Mouse (Mus musculus) limb, embryonic 15.5 days (tissue): Measurements from ENCODE around the gene Hdac4. TPM values are rescaled to one million over a fixed set of nuclear protein-coding genes. Genes with fewer than 3 reads are reported as not detected.

Experiments used
- ATAC-seq: fragments of 200-750 bp; cut with Nextera tagmentation; 2 replicates; pipeline ENCODE4 v1.8.0; 2017; ENCODE audit warnings: low read depth, moderate TSS enrichment; ENCODE audit not compliant: insufficient number of reproducible peaks, low FRiP score, low TSS enrichment
- H3K27ac ChIP-seq: fragments of 300-500 bp; sonication (generic); 2 replicates; pipeline ENCODE4 v1.5.1; 2015; ENCODE audit warnings: moderate library complexity, mild to moderate bottlenecking, inconsistent platforms
- H3K27me3 ChIP-seq: fragments of 300-500 bp; sonication (generic); 2 replicates; pipeline ENCODE4 v1.6.1; 2015; ENCODE audit warnings: inconsistent platforms
- H3K36me3 ChIP-seq: fragments of 300-500 bp; sonication (generic); 2 replicates; pipeline ENCODE4 v1.6.1; 2015; ENCODE audit warnings: inconsistent platforms
- H3K4me1 ChIP-seq: fragments of 300-500 bp; sonication (generic); 2 replicates; pipeline ENCODE4 v1.6.1; 2015; ENCODE audit warnings: inconsistent platforms
- H3K4me2 ChIP-seq: fragments of 300-500 bp; sonication (generic); 2 replicates; pipeline ENCODE4 v1.6.1; 2015; ENCODE audit warnings: mild to moderate bottlenecking, inconsistent platforms
- H3K4me3 ChIP-seq: fragments of 300-500 bp; sonication (generic); 2 replicates; pipeline ENCODE4 v1.5.1; 2015; ENCODE audit warnings: mild to moderate bottlenecking, inconsistent platforms
- H3K9ac ChIP-seq: fragments of 300-500 bp; sonication (generic); 2 replicates; pipeline ENCODE4 v1.6.1; 2015; ENCODE audit warnings: inconsistent platforms
- H3K9me3 ChIP-seq: fragments of 300-500 bp; sonication (generic); 2 replicates; pipeline ENCODE4 v1.6.1; 2016; ENCODE audit warnings: inconsistent platforms
- WGBS: fragments of 180-500 bp; shearing (Covaris S2); methylation state at CpG from one replicate; pipeline ENCODE4 v1.1.7; 2015; 5-methylcytosine and 5-hydroxymethylcytosine counted together
- polyA plus RNA-seq: library from polyadenylated mRNA; unstranded; fragments of >200 nt; fragmentation: Nextera tagmentation; extraction: Ambion mirVana; gene quantifications from 2 replicates; pipeline ENCODE4 v1.2.1, GENCODE M21; 2015

Gene Hdac4
- polyA plus RNA-seq, 1 experiment from 2014 or later, result 24.1 TPM

DNA sequence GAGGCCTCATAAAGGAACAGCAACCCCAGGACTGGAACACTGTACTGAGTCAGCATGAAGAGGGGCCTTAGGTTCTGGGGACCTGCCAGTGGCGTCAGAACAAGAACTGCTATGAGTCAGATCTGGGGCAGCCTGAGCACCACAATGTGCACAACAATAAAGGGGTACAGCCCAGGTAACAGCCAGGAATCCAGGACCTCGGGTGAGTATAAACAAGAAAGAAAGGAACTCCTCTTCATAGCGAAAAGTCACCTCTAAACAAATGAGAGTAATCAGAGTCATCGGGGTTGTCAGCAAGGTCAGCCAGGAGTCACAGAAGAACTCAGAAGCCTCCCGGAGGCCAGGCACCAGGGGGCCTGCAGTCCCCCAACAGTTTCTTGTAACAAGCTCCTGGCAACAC, 76.2 kb downstream of the Hdac4 start:
- Histone ChIP-seq H3K27me3 (no peaks in the 10 kb centered on the region), H3K4me3 (no peak overlapping the region), H3K9ac (no peak overlapping the region), H3K9me3 (no peaks in the 10 kb centered on the region), H3K27ac (no peak overlapping the region), H3K36me3 (0 out of 2 replicates have a peak, but pooled peaks cover 5% of the 10 kb centered on the region), H3K4me1 (peaks cover 3% of the 10 kb centered on the region; the same call in 1 of the 2 replicates), H3K4me2 (no peak overlapping the region)
- ATAC-seq, result no peak
- 35% methylated on average over 5 of the region's 5 CpGs for WGBS

DNA sequence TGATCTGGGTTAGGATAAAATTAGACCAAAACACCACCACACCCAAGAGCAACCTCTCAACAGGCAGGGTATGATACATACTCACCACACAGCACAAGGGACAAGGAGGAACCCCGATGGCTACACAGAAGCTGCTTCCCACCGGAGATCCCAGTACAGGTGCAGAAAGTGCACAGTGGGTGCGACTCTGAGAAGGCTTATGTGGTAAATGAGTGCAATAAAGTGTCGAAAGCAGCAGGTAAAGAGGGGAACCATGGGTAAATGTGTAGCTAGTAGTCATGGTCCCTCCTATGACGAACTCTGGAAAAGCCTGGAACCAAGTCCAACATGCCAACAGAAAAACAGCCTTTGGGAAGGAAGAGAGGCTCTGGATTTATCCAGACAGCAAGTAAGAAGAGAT, 77.9 kb downstream of the Hdac4 start:
- H3K9me3 ChIP-seq, result no peaks in the 10 kb centered on the region
- ATAC-seq, result no peak
- no peak overlapping the region for H3K9ac ChIP-seq
- H3K27ac ChIP-seq, result no peak overlapping the region
- peaks cover 14% of the 10 kb centered on the region for H3K4me1 ChIP-seq
- WGBS, result 88% methylated on average over 5 of the region's 5 CpGs
- H3K36me3 ChIP-seq, result 0 out of 2 replicates have a peak, but pooled peaks cover 5% of the 10 kb centered on the region
- no peaks in the 10 kb centered on the region for H3K27me3 ChIP-seq
- H3K4me2 ChIP-seq, result no peak overlapping the region
- no peak overlapping the region for H3K4me3 ChIP-seq

DNA sequence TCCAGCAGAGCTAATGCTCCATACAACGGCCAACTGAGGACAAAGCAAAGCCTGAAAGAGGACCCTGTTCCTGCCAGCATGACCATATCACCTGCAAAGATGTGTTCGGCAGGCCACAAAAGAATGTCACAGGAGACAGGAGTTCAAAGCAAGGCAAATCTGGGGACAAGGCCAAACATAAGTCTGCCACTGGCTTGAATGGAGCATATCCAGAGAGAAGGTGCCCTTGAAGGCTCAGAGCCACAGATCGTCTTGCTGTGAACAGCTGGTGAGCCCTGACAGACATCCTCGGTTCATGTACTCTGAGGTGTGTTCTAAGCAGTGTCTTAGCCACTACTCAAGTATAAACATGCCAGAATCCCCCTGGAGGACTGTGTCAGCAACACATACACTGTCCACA, 79.3 kb downstream of the Hdac4 start:
- H3K36me3 ChIP-seq, result 0 out of 2 replicates have a peak, but pooled peaks cover 5% of the 10 kb centered on the region
- H3K9ac ChIP-seq, result no peak overlapping the region
- H3K4me1 ChIP-seq, result peaks cover 18% of the 10 kb centered on the region
- no peaks in the 10 kb centered on the region for H3K27me3 ChIP-seq
- H3K4me2 ChIP-seq, result no peak overlapping the region
- WGBS, result 75% methylated on average over 4 of the region's 4 CpGs
- H3K27ac ChIP-seq, result no peak overlapping the region
- no peak for ATAC-seq
- H3K9me3 ChIP-seq, result no peaks in the 10 kb centered on the region
- H3K4me3 ChIP-seq, result no peak overlapping the region

DNA sequence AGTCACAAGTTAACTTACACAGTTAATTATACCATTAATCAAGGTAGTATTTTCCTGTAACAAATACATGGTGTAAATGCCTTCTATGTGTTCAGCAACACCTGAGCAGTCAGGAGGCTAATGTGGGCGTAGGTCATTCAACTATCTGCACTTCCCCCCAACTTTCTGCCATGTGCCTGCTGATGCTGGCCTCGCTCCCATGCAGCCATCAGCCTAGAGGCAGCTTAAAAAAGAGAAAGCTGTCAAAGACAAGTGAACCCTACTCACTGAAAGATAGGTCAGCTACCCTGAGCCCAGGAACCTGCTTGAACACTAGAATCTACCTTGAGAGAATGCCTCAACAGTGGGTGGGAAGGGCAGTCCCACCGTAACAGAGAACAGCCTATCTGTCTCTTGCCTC, 81.4 kb downstream of the Hdac4 start:
- Histone ChIP-seq H3K9ac (no peak overlapping the region), H3K4me2 (no peak overlapping the region), H3K36me3 (0 out of 2 replicates have a peak, but pooled peaks cover 5% of the 10 kb centered on the region), H3K9me3 (no peaks in the 10 kb centered on the region), H3K4me1 (peaks cover 15% of the 10 kb centered on the region), H3K4me3 (no peak overlapping the region), H3K27ac (no peak overlapping the region), H3K27me3 (no peaks in the 10 kb centered on the region)
- WGBS, result 89% methylated on average over 3 of the region's 3 CpGs
- no peak for ATAC-seq

DNA sequence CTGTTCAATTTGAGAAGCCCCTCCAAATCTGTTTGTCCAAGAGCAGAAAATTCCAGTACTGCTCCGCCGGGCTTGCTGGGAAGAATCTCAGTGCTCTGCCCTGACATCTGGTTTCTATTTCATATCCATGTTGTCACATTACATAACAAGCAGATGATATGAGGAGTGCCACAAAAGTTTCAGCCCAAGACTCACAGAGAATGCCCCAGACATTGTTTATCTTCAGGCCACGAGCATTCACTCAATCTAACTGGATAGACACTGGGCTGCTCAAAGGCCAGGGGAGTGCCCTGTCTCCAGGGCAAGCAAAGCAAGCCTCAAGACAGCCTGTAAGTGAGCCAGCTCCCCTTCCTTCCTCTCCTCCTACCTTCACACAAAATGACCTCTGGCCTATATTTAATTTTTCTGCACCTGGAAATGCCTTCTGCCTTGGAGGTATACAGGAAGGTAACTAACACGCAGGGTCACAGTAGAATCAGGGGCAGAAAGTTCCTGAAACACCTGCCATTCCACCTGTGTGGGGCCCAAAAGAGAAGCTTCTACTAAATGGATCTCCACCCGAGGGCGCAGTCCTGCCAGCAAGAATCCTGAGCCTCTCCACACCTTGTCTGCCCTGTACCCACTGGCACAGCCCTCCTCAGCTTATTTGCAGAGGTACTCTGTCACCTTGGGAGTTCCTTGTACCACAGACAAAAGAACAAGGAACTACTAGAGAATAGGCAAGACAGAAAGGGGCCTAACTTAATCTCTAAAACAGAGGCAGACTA, 82.1 kb downstream of the Hdac4 start:
- H3K4me3 ChIP-seq, result no peak overlapping the region
- H3K27me3 ChIP-seq, result no peaks in the 10 kb centered on the region
- no peak for ATAC-seq
- H3K27ac ChIP-seq, result no peak overlapping the region
- H3K9me3 ChIP-seq, result no peaks in the 10 kb centered on the region
- H3K4me1 ChIP-seq, result peaks cover 15% of the 10 kb centered on the region
- H3K9ac ChIP-seq, result no peak overlapping the region
- 0 out of 2 replicates have a peak, but pooled peaks cover 5% of the 10 kb centered on the region for H3K36me3 ChIP-seq
- H3K4me2 ChIP-seq, result no peak overlapping the region
- 44% methylated on average over 6 of the region's 6 CpGs for WGBS

DNA sequence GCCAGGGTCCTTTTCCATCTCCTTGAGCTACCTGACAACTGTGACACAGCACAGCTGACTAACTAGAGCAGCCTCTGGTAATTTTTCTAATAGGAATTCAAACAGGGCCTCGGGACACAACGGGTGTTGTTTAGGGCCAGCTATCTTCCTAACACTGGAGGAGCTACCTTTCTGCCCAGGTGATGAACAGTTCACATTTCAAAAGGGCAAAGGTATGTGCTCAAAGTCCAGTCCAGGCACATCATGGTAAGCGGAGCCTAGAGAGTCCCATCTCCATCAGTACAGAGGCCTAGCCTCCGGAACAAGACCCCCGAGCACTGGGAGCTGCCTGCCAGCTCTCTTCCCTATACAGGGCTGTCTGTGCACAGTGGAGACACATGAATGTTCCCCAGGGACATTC, 82.9 kb downstream of the Hdac4 start:
- peaks cover 15% of the 10 kb centered on the region for H3K4me1 ChIP-seq
- 0 out of 2 replicates have a peak, but pooled peaks cover 5% of the 10 kb centered on the region for H3K36me3 ChIP-seq
- H3K27ac ChIP-seq, result no peak overlapping the region
- ATAC-seq, result no peak
- H3K4me2 ChIP-seq, result no peak overlapping the region
- no peak overlapping the region for H3K9ac ChIP-seq
- H3K27me3 ChIP-seq, result no peaks in the 10 kb centered on the region
- H3K9me3 ChIP-seq, result no peaks in the 10 kb centered on the region
- H3K4me3 ChIP-seq, result no peak overlapping the region
- 80% methylated on average over 5 of the region's 5 CpGs for WGBS

DNA sequence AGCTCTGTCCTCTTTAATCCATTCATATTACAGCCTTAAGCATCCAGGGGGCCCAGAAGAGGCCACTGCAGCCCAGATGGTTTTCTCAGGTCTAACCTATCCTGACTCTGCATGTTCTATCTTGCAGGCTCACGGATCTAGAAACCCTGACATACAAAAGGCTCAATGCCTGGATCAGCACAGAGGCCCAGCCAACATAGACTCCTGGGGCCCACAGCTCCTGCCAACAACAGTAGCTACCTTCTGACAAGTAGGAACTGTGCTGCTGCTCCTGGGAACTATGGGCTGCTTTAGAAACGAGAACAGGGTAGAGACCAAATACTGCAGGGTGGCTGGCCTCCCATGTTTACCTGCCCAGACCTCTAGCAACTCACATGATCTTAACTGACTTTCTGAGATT, 83.9 kb downstream of the Hdac4 start:
- Histone ChIP-seq H3K4me1 (peaks cover 15% of the 10 kb centered on the region), H3K4me2 (no peak overlapping the region), H3K9ac (no peak overlapping the region), H3K9me3 (no peaks in the 10 kb centered on the region), H3K4me3 (no peak overlapping the region), H3K27ac (no peak overlapping the region), H3K27me3 (no peaks in the 10 kb centered on the region), H3K36me3 (0 out of 2 replicates have a peak, but pooled peaks cover 5% of the 10 kb centered on the region)
- WGBS, result 51% methylated on average over 2 of the region's 2 CpGs
- ATAC-seq, result no peak

DNA sequence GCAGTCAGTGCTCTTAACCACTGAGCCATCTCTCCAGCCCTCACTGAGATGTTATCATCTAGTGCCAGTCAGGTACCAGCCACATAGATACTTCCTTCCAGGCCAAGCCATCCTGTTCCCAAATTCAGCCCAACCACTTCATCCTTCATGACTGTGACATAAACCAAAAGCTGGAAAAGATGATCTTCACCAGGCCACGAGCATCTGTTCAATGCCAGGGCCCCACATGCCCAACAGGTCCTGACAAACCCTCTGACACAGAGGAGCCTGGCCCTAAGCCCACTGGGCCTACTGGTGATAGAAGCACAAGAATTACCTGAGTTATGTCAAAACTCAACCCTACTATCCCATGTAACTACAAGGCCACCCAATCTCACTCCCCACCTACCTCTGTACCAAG, 84.5 kb downstream of the Hdac4 start:
- Histone ChIP-seq H3K4me1 (peaks cover 15% of the 10 kb centered on the region), H3K27ac (no peak overlapping the region), H3K4me2 (no peak overlapping the region), H3K9me3 (no peaks in the 10 kb centered on the region), H3K4me3 (no peak overlapping the region), H3K27me3 (no peaks in the 10 kb centered on the region), H3K9ac (no peak overlapping the region), H3K36me3 (0 out of 2 replicates have a peak, but pooled peaks cover 2% of the 10 kb centered on the region)
- no peak for ATAC-seq
- 88% methylated on average over 1 of the region's 1 CpGs for WGBS

DNA sequence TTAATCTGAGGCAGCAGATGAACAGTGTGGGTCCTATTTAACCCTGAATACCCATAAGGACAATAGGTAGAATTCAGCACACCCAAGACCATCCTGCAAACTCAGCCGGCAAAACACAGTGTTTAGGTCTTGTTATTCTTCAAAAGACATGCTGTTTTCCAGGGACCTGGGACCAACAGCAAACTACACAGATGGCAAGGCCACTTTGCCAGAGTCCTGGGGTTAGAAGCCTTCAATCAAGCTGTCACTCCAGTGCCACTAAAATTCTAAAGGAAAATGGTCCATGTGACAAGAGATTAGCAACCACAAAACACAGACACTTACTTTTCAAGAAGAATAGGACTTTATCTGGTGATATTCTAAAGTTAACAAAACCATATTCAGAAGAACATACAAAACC, 86.3 kb downstream of the Hdac4 start:
- Histone ChIP-seq H3K27me3 (no peaks in the 10 kb centered on the region), H3K4me3 (no peak overlapping the region), H3K36me3 (no peaks in the 10 kb centered on the region), H3K4me2 (no peak overlapping the region), H3K9me3 (no peaks in the 10 kb centered on the region), H3K9ac (no peak overlapping the region), H3K4me1 (peaks cover 15% of the 10 kb centered on the region), H3K27ac (no peak overlapping the region)
- WGBS, result 75% methylated on average over 1 of the region's 1 CpGs
- ATAC-seq, result no peak

DNA sequence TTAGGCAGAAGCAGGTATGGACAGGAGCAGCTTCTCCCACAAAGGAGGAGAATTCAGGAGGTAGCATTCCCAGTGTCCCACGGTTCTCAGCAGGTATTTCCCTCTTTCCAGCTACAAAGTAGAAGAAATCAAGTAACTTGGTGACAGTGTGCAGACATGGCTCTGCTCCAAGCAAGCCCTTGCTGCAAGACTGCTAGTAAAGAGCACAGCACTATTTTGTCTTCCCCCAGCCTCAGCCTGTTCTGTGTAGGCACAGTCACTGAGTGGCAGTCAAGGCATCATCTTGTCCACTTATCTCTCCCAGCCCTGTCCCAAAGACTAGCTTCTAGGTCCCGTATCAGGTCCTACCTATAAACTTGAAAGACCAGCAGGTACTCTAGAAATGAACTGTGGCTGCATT, 86.9 kb downstream of the Hdac4 start:
- Histone ChIP-seq H3K4me2 (no peak overlapping the region), H3K27ac (no peak overlapping the region), H3K36me3 (no peaks in the 10 kb centered on the region), H3K4me1 (peaks cover 13% of the 10 kb centered on the region), H3K9me3 (no peaks in the 10 kb centered on the region), H3K9ac (no peak overlapping the region), H3K4me3 (no peak overlapping the region), H3K27me3 (no peaks in the 10 kb centered on the region)
- no peak for ATAC-seq
- WGBS, result 74% methylated on average over 2 of the region's 2 CpGs

DNA sequence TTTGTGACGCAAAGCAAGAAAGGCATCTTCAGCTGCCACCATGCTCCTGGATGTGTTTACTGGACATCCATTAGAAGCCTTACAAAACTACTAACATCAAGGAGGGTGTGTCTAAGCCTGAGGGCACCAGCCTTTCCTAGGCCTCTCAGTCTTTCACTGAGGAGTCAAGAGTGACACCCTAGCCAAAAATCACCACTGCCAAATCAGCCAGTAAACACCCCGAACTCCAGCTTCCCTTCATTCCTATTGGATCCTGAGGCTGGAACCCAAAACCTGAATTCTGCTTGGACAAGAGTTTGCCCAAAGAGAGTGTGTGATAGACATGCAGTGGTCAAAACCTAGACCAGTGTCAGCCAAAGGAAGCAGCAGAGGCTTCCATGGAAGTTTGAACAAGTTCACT, 87.5 kb downstream of the Hdac4 start:
- H3K9ac ChIP-seq, result no peak overlapping the region
- WGBS, result 92% methylated on average over 2 of the region's 2 CpGs
- no peak overlapping the region for H3K4me3 ChIP-seq
- no peaks in the 10 kb centered on the region for H3K36me3 ChIP-seq
- H3K27me3 ChIP-seq, result no peaks in the 10 kb centered on the region
- peaks cover 7% of the 10 kb centered on the region for H3K4me1 ChIP-seq
- no peaks in the 10 kb centered on the region for H3K9me3 ChIP-seq
- ATAC-seq, result no peak
- no peak overlapping the region for H3K27ac ChIP-seq
- H3K4me2 ChIP-seq, result no peak overlapping the region

DNA sequence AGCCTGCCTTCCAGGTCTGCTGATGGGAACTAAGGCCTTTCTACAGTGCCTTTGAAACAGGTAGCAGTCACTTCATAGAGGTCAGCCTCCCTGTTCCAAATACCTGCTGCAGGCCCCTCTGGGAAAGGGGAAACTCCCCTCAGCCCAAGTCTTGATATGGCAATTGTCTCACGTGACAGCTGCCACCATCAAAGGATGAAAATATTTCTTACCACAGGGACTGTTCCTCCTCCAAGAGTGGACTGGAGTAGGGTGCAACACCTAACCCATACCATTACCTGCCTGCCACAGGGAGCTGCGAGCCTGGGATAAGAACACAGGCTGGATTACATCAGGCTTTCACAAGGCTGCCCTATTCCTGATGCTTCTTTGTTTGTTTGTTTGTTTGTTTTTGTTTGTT, 88.0 kb downstream of the Hdac4 start:
- no peak overlapping the region for H3K4me2 ChIP-seq
- H3K27ac ChIP-seq, result no peak overlapping the region
- H3K9me3 ChIP-seq, result no peaks in the 10 kb centered on the region
- no peaks in the 10 kb centered on the region for H3K36me3 ChIP-seq
- no peak overlapping the region for H3K9ac ChIP-seq
- no peaks in the 10 kb centered on the region for H3K27me3 ChIP-seq
- no peak for ATAC-seq
- no peak overlapping the region for H3K4me3 ChIP-seq
- 86% methylated on average over 2 of the region's 2 CpGs for WGBS
- peaks cover 4% of the 10 kb centered on the region; the same call in 1 of the 2 replicates for H3K4me1 ChIP-seq
